Mouse (Mus musculus): ENCODE measurements around the gene Cacnb4.

- TF ChIP-seq CTCF (IDR thresholded peaks at IDR 0.05; ENCODE audit: control insufficient read depth, insufficient read depth, low read length) (no peak), POLR2A (IDR thresholded peaks at IDR 0.05; ENCODE audit: borderline replicate concordance, control insufficient read depth, low read depth, low read length) (no peak)
Measured at GRCm38 (mm10) chr2:52643657-52644056, 33.0 kb downstream of the Cacnb4 start.
